25 mouse cellular contexts compared by ENCODE assay signal in the genomic region with DNA sequence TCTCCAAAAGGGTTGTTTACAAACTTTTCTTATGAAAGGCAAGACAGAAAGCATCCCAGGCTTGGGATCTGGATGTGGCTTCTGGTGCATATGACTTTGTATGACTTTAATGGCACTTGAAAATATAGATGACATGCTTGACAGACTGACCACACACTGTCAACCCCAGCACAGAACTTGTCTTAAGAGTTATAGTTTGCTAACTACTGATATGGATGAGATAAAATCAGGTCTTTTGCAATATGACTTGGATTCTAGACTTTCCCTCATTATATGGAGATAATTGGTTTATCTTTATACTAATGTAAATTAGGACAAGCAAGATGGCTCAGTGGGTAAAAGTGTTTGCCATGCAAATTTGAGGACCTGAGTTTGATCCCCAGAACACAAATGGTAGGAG. TPM values are rescaled to one million over a fixed set of nuclear protein-coding genes. Genes with fewer than 3 reads are reported as not detected.
A peak's percentile ranks its signal among the peaks of the same experiment; 100 is the strongest.
DNase-seq lines count a peak whose midpoint lies in the region; ATAC-seq and TF ChIP-seq lines count a peak whose summit lies in the region.
"Had no signal": no experiment of that assay in that cellular context is flagged by ENCODE, and none has a peak within 500 bp of the region (broad histone marks: within the 10 kb centered on the region; RNA-seq: fewer than 3 reads in every experiment).

No protein-coding gene starts in this region.

- intact Hi-C loops in gastrocnemius, adult 2 months (cut with DNase I): no loop called here
- intact Hi-C loops in left cerebral cortex, adult 2 months (cut with DNase I): no loop called here

- H3K27ac ChIP-seq in gastrocnemius, adult 2 months: peak overlapping the region; percentile 86
- no peak overlapping the region for H3K27ac ChIP-seq in heart, embryonic 16.5 days (ENCODE audit: low read length)
- H3K27ac ChIP-seq in heart, embryonic 12.5 days (ENCODE audit: poor library complexity, severe bottlenecking): no peak overlapping the region
- peak overlapping the region; percentile 1 for H3K27ac ChIP-seq in left cerebral cortex, adult 2 months
- peak overlapping the region; percentile 53 for H3K27ac ChIP-seq in MEL (ENCODE audit: control insufficient read depth, low read depth, low read length)
- H3K27ac ChIP-seq in hindbrain, embryonic 11.5 days (ENCODE audit: low read depth, low read length): no peak overlapping the region
- H3K27ac ChIP-seq: embryonic facial prominence, embryonic 12.5 days; hindbrain, embryonic 15.5 days; liver, embryonic 13.5 days; macrophage had no signal

- no peak for TF ChIP-seq EP300 in MEL (IDR thresholded peaks at IDR 0.05; ENCODE audit: low read depth in 1 of 2, low read length in 2 of 2)

- no peak overlapping the region for H3K9ac ChIP-seq in heart, embryonic 16.5 days (ENCODE audit: low read length)
- no peak overlapping the region for H3K9ac ChIP-seq in heart, embryonic 12.5 days
- H3K9ac ChIP-seq in MEL (ENCODE audit: control insufficient read depth, low read depth, low read length, poor library complexity, severe bottlenecking): no peak overlapping the region
- no peak overlapping the region for H3K9ac ChIP-seq in hindbrain, embryonic 11.5 days (ENCODE audit: low read depth, low read length)
- H3K9ac ChIP-seq: embryonic facial prominence, embryonic 12.5 days; hindbrain, embryonic 15.5 days; liver, embryonic 13.5 days had no signal

- H3K4me3 ChIP-seq in gastrocnemius, adult 2 months: peak overlapping the region; percentile 81
- H3K4me3 ChIP-seq in heart, embryonic 16.5 days (ENCODE audit: low read length): no peak overlapping the region
- no peak overlapping the region for H3K4me3 ChIP-seq in heart, embryonic 12.5 days
- no peak overlapping the region for H3K4me3 ChIP-seq in left cerebral cortex, adult 2 months
- no peak overlapping the region; a peak in 1 of 4 replicates for H3K4me3 ChIP-seq in MEL (ENCODE audit: control insufficient read depth in 1 of 2, insufficient read depth in 1 of 2, low read depth in 2 of 2, low read length in 2 of 2)
- H3K4me3 ChIP-seq in hindbrain, embryonic 11.5 days (ENCODE audit: low read depth, low read length): no peak overlapping the region
- H3K4me3 ChIP-seq: embryonic facial prominence, embryonic 12.5 days; hindbrain, embryonic 15.5 days; liver, embryonic 13.5 days had no signal

- no peaks in the 10 kb centered on the region for H3K9me3 ChIP-seq in heart, embryonic 16.5 days (replicated peaks; ENCODE audit: control insufficient read depth, low read length)
- H3K9me3 ChIP-seq in heart, embryonic 12.5 days (replicated peaks): no peaks in the 10 kb centered on the region
- H3K9me3 ChIP-seq in MEL (replicated peaks; ENCODE audit: insufficient read depth, low read length): no peaks in the 10 kb centered on the region
- H3K9me3 ChIP-seq in hindbrain, embryonic 11.5 days (ENCODE audit: control insufficient read depth, low read length): no peaks in the 10 kb centered on the region
- H3K9me3 ChIP-seq: embryonic facial prominence, embryonic 12.5 days; hindbrain, embryonic 15.5 days; liver, embryonic 13.5 days had no signal

- ATAC-seq in heart, embryonic 16.5 days (replicated peaks; ENCODE audit: extremely low read depth, insufficient read depth, low FRiP score): no peak
- no peak for ATAC-seq in heart, embryonic 12.5 days (ENCODE audit: insufficient number of reproducible peaks, low FRiP score)
- no peak for ATAC-seq in hindbrain, embryonic 11.5 days (ENCODE audit: low FRiP score)
- ATAC-seq: forebrain, embryonic 14.5 days; inflammation-experienced regulatory T-cells, adult 6 months had no signal

- DNase-seq in gastrocnemius, adult 2 months: no peak
- DNase-seq in gastrocnemius, postnatal 10 days: no peak
- no peak for DNase-seq in left cerebral cortex, adult 2 months (ENCODE audit: extremely low spot score in 1 of 2, low spot score in 2 of 2)
- no peak for DNase-seq in left cerebral cortex, adult 8-10 months (ENCODE audit: low spot score in 2 of 2)
- DNase-seq in MEL (ENCODE audit: low read depth, low spot score): no peak
- no peak for DNase-seq in hindbrain, embryonic 11.5 days (ENCODE audit: low spot score)
- DNase-seq: adrenal gland, postnatal 14 days; cerebellum, adult 11-12 months; cerebellum, adult 9-11 months; embryo, embryonic 11 days; gastrocnemius, postnatal 36 days; kidney, postnatal 25 days; left cerebral cortex, postnatal 4 days; liver, embryonic 13.5 days; lung, adult 18-20 months; midbrain, embryonic 14.5 days; thymus, adult 2 months; thymus, postnatal 36 days had no signal

- no peaks in the 10 kb centered on the region for H3K36me3 ChIP-seq in heart, embryonic 16.5 days (ENCODE audit: control insufficient read depth, insufficient read depth)
- H3K36me3 ChIP-seq in heart, embryonic 12.5 days: 0 out of 2 replicates have a peak, but pooled peaks cover 3% of the 10 kb centered on the region
- H3K36me3 ChIP-seq in MEL (ENCODE audit: control insufficient read depth in 1 of 2, insufficient read depth in 2 of 2, low read length in 2 of 2): peaks cover 0 to 25% of the 10 kb centered on the region in 2 experiments; a peak in 2 of 4 replicates
- H3K36me3 ChIP-seq in hindbrain, embryonic 11.5 days (ENCODE audit: control insufficient read depth, insufficient read depth, low read length): no peaks in the 10 kb centered on the region
- H3K36me3 ChIP-seq: embryonic facial prominence, embryonic 12.5 days; hindbrain, embryonic 15.5 days; liver, embryonic 13.5 days had no signal

- TF ChIP-seq POLR2A in MEL (IDR thresholded peaks at IDR 0.05; ENCODE audit: control insufficient read depth in 1 of 2, insufficient read depth in 1 of 2, low read depth in 1 of 2, low read length in 2 of 2, poor library complexity in 1 of 2): no peak

- H3K4me1 ChIP-seq in heart, embryonic 16.5 days (ENCODE audit: control insufficient read depth, insufficient read depth, low read length): peaks cover 7% of the 10 kb centered on the region
- H3K4me1 ChIP-seq in heart, embryonic 12.5 days (replicated peaks): peaks cover 21% of the 10 kb centered on the region; the same call in 1 of the 2 replicates
- H3K4me1 ChIP-seq in MEL (ENCODE audit: control insufficient read depth in 1 of 2, insufficient read depth in 2 of 2, low read length in 2 of 2): peaks cover 9 to 13% of the 10 kb centered on the region in 2 experiments
- H3K4me1 ChIP-seq in hindbrain, embryonic 11.5 days (replicated peaks; ENCODE audit: control insufficient read depth, insufficient read depth, low read length): no peaks in the 10 kb centered on the region

- TF ChIP-seq CTCF in gastrocnemius, adult 2 months (IDR thresholded peaks at IDR 0.05): no peak
- TF ChIP-seq CTCF in left cerebral cortex, adult 2 months (IDR thresholded peaks at IDR 0.05): no peak
- TF ChIP-seq CTCF in MEL (IDR thresholded peaks at IDR 0.05 in 2 of 3, conservative IDR thresholded peaks at IDR 0.05 in 1 of 3; ENCODE audit: control insufficient read depth in 1 of 3, insufficient read depth in 1 of 3, low read depth in 2 of 3, low read length in 3 of 3, poor library complexity in 1 of 3, severe bottlenecking in 1 of 3): no peak

- H3K27me3 ChIP-seq in heart, embryonic 16.5 days (ENCODE audit: control insufficient read depth, insufficient read depth, low read length): no peaks in the 10 kb centered on the region; the same call in 1 of the 2 replicates
- H3K27me3 ChIP-seq in heart, embryonic 12.5 days (replicated peaks): peaks cover 9% of the 10 kb centered on the region; the same call in 1 of the 2 replicates
- H3K27me3 ChIP-seq in MEL (ENCODE audit: control insufficient read depth in 1 of 2, insufficient read depth in 2 of 2, low read length in 2 of 2): no peaks in the 10 kb centered on the region
- H3K27me3 ChIP-seq in hindbrain, embryonic 11.5 days (ENCODE audit: control insufficient read depth, insufficient read depth, low read length): peaks cover 2% of the 10 kb centered on the region; the same call in 1 of the 2 replicates

- no peak for TF ChIP-seq RAD21 in MEL (IDR thresholded peaks at IDR 0.05; ENCODE audit: low read depth, low read length)

- peak overlapping the region; percentile 16; the same call in 1 of the 2 replicates for H3K4me2 ChIP-seq in heart, embryonic 16.5 days (ENCODE audit: low read depth, low read length)
- no peak overlapping the region for H3K4me2 ChIP-seq in heart, embryonic 12.5 days
- H3K4me2 ChIP-seq in hindbrain, embryonic 11.5 days (replicated peaks; ENCODE audit: low read depth, low read length): no peak overlapping the region
- H3K4me2 ChIP-seq: embryonic facial prominence, embryonic 12.5 days; hindbrain, embryonic 15.5 days; liver, embryonic 13.5 days had no signal

- H3K79me2 ChIP-seq in MEL (ENCODE audit: control insufficient read depth, insufficient read depth, low read length, poor library complexity): no peaks in the 10 kb centered on the region

TF ChIP-seq in MEL, 35 proteins besides CTCF, POLR2A, EP300 and RAD21:
- TF ChIP-seq NRF1 (IDR thresholded peaks at IDR 0.05; ENCODE audit: insufficient read depth, low read depth, low read length, poor library complexity, severe bottlenecking) (no peak), ZC3H11A (IDR thresholded peaks at IDR 0.05; ENCODE audit: low read depth, low read length) (0 out of 2 replicates have a peak, but pooled peaks have one; percentile 2), GATA1 (IDR thresholded peaks at IDR 0.05; ENCODE audit: low read depth, low read length) (peak; percentile 69)

RNA-seq across cellular contexts. Expression of a gene that starts 4.3 kb away (rescaled TPM):
- 10 to 100 TPM; 32.8 to 49.3 TPM for total RNA-seq in gastrocnemius, adult 2 months (2021)
- 100 to 1,000 TPM; 162 to 196 TPM for total RNA-seq in gastrocnemius, postnatal 10 days (2021)
- 110 and 124 TPM in 2 replicates for polyA plus RNA-seq in heart, embryonic 16.5 days (2015; fragmentation: Nextera tagmentation; extraction: Ambion mirVana)
- 86.2 and 91.5 TPM in 2 replicates for polyA plus RNA-seq in heart, embryonic 12.5 days (2016; fragmentation: Nextera tagmentation; extraction: Ambion mirVana)
- 10 to 100 TPM; 57.8 to 66.1 TPM for total RNA-seq in left cerebral cortex, adult 2 months (2021)
- total RNA-seq in left cerebral cortex, adult 8-10 months (2022): 10 to 100 TPM; 58.3 to 75.9 (median 69.7) TPM
- 0.10 TPM in 1 of 2 replicates, not detected in the other for total RNA-seq in MEL (2012; rRNA removed)
- polyA plus RNA-seq in MEL (2012; ENCODE audit: insufficient read depth in 1 of 2, insufficient read length in 2 of 2, low read depth in 1 of 2, low replicate concordance in 2 of 2, missing spikeins in 1 of 2): under 1 TPM in 1 of 2 experiments, not detected in 1; 0.14 TPM
- 55.3 and 58.3 TPM in 2 replicates for polyA plus RNA-seq in hindbrain, embryonic 11.5 days (2014; fragmentation: Nextera tagmentation; extraction: Ambion mirVana)

Comparison
In these comparisons a context has a peak if more than half of its experiments do, and no peak if none do; other contexts are left out.
1. H3K27ac ChIP-seq: peak in gastrocnemius, adult 2 months (single experiment), left cerebral cortex, adult 2 months (single experiment) and MEL (single experiment); none in heart, embryonic 16.5 days (single experiment), heart, embryonic 12.5 days (single experiment) and hindbrain, embryonic 11.5 days (single experiment).
2. RNA of a gene that starts 4.3 kb away (total RNA-seq): 162 to 196 TPM in gastrocnemius, postnatal 10 days, 58.3 to 75.9 TPM in left cerebral cortex, adult 8-10 months, 57.8 to 66.1 TPM in left cerebral cortex, adult 2 months and 32.8 to 49.3 TPM in gastrocnemius, adult 2 months; 0.10 TPM in MEL; every median in the first group is over 10 times any median in the second.